Mouse (Mus musculus) liver, adult 2 months (tissue): ENCODE measurements around the gene Calcb.

Experiments used
- CTCF ChIP-seq: fragments of 200-500 bp; IDR thresholded peaks from 2 replicates; pipeline ENCODE4 v1.5.1; 2011; ENCODE audit warnings: low read depth, low read length, control low read depth
- POLR2A ChIP-seq: fragments of 200-500 bp; IDR thresholded peaks from 2 replicates; pipeline ENCODE4 v1.6.1; 2011; ENCODE audit warnings: low read length, control low read depth; ENCODE audit not compliant: insufficient read depth; ENCODE audit errors: extremely low read depth

GRCm38 (mm10) chr7:114754626-114755025 lies 36.2 kb downstream of the Calcb start:
- TF ChIP-seq POLR2A (no peak), CTCF (no peak)
